8 mouse cellular contexts compared by ENCODE assay signal in the genomic region with DNA sequence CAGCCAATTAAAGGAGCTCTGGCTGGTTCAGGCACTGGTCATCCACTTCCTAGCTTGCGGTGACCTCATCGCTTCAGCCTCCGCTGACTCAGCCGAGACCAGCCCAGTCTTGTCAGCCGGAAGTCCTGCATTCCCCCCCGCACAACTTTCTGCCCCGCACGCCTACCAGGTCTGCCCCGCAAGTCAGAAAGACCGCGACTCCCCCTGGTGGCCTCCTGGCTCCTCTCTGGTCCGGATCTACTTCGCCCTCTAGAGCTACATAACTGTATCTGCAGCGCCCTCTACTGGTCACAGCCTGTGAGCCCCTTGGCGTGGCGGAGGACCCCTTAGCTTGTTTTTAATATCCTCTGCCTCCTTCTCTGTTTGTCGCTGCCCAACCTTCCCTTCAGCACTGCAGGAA. TPM values are rescaled to one million over a fixed set of nuclear protein-coding genes. Genes with fewer than 3 reads are reported as not detected.
DNase-seq lines count a peak whose midpoint lies in the region; ATAC-seq and TF ChIP-seq lines count a peak whose summit lies in the region.

No protein-coding gene starts in this region.

- no peak overlapping the region for H3K9ac ChIP-seq in embryonic facial prominence, embryonic 15.5 days
- peak overlapping the region; percentile 52 for H3K9ac ChIP-seq in limb, embryonic 14.5 days (ENCODE audit: low read depth, low read length, severe bottlenecking)
- peak overlapping the region; percentile 48; the same call in 1 of the 2 replicates for H3K9ac ChIP-seq in midbrain, postnatal 0 days (replicated peaks; ENCODE audit: low read length, poor library complexity, severe bottlenecking)

- H3K9me3 ChIP-seq in embryonic facial prominence, embryonic 15.5 days (replicated peaks): no peaks in the 10 kb centered on the region
- H3K9me3 ChIP-seq in limb, embryonic 14.5 days (ENCODE audit: control insufficient read depth, low read length): no peaks in the 10 kb centered on the region
- no peaks in the 10 kb centered on the region for H3K9me3 ChIP-seq in midbrain, postnatal 0 days (ENCODE audit: low read length)

- H3K4me3 ChIP-seq in bone marrow, adult 2 months (replicated peaks; ENCODE audit: control insufficient read depth, low read depth, low read length): no peak overlapping the region
- H3K4me3 ChIP-seq in embryonic facial prominence, embryonic 15.5 days (replicated peaks): peak overlapping the region; percentile 49
- peak overlapping the region; percentile 39 for H3K4me3 ChIP-seq in limb, embryonic 14.5 days (replicated peaks; ENCODE audit: low read length)
- peak overlapping the region; percentile 32 for H3K4me3 ChIP-seq in midbrain, postnatal 0 days (ENCODE audit: low read depth, low read length)

- TF ChIP-seq POLR2A in bone marrow, adult 2 months (IDR thresholded peaks at IDR 0.05; ENCODE audit: borderline replicate concordance, control insufficient read depth, low read depth, low read length): no peak
- TF ChIP-seq POLR2A in limb, embryonic 14.5 days (IDR thresholded peaks at IDR 0.05; ENCODE audit: borderline replicate concordance, extremely low read depth, insufficient read depth, insufficient read length): 0 out of 2 replicates have a peak, but pooled peaks have one; percentile 30

- H3K4me1 ChIP-seq in bone marrow, adult 2 months (ENCODE audit: control insufficient read depth, insufficient read depth, low read length): no peaks in the 10 kb centered on the region
- H3K4me1 ChIP-seq in embryonic facial prominence, embryonic 15.5 days: peaks cover 62% of the 10 kb centered on the region
- peaks cover 49% of the 10 kb centered on the region for H3K4me1 ChIP-seq in limb, embryonic 14.5 days (ENCODE audit: control insufficient read depth, insufficient read depth, low read length)
- peaks cover 15% of the 10 kb centered on the region; the same call in 1 of the 2 replicates for H3K4me1 ChIP-seq in midbrain, postnatal 0 days (ENCODE audit: insufficient read depth, low read length)

- H3K27me3 ChIP-seq in embryonic facial prominence, embryonic 15.5 days: peaks cover 37% of the 10 kb centered on the region
- peaks cover 15% of the 10 kb centered on the region; the same call in 1 of the 2 replicates for H3K27me3 ChIP-seq in limb, embryonic 14.5 days (ENCODE audit: control insufficient read depth, insufficient read depth, low read length)
- H3K27me3 ChIP-seq in midbrain, postnatal 0 days (ENCODE audit: insufficient read depth, low read length): no peaks in the 10 kb centered on the region

- ATAC-seq in embryonic facial prominence, embryonic 15.5 days (ENCODE audit: insufficient number of reproducible peaks, low FRiP score, low TSS enrichment, low read depth): peak; percentile 72
- peak; percentile 77 for ATAC-seq in limb, embryonic 14.5 days (ENCODE audit: low FRiP score, low read depth)
- ATAC-seq in midbrain, postnatal 0 days (ENCODE audit: low FRiP score): peak; percentile 80

- DNase-seq in 416B (ENCODE audit: low read depth): peak; percentile 98
- DNase-seq in heart, adult 8-10 months (ENCODE audit: low spot score): peak; percentile 94
- DNase-seq in kidney, adult 9 months: peak; percentile 96
- DNase-seq in limb, embryonic 14.5 days (ENCODE audit: low spot score): peak; percentile 99
- DNase-seq in midbrain, postnatal 0 days (ENCODE audit: low spot score): peak; percentile 98
- DNase-seq in spleen, postnatal 14 days (ENCODE audit: low spot score in 2 of 2): peak; percentile 74 to 89

- H3K4me2 ChIP-seq in embryonic facial prominence, embryonic 15.5 days (replicated peaks): peak overlapping the region; percentile 88
- peak overlapping the region; percentile 82 for H3K4me2 ChIP-seq in limb, embryonic 14.5 days (replicated peaks; ENCODE audit: low read depth, low read length, severe bottlenecking)
- peak overlapping the region; percentile 61 for H3K4me2 ChIP-seq in midbrain, postnatal 0 days (ENCODE audit: low read depth, low read length, poor library complexity, severe bottlenecking)

- peak; percentile 87 for TF ChIP-seq CTCF in bone marrow, adult 2 months (IDR thresholded peaks at IDR 0.05; ENCODE audit: control insufficient read depth, insufficient read depth, low read length)
- TF ChIP-seq CTCF in midbrain, postnatal 0 days (IDR thresholded peaks at IDR 0.05): peak; percentile 99

- no peaks in the 10 kb centered on the region for H3K36me3 ChIP-seq in embryonic facial prominence, embryonic 15.5 days
- H3K36me3 ChIP-seq in limb, embryonic 14.5 days (ENCODE audit: control insufficient read depth, insufficient read depth, low read length): no peaks in the 10 kb centered on the region
- H3K36me3 ChIP-seq in midbrain, postnatal 0 days (ENCODE audit: insufficient read depth, low read length): no peaks in the 10 kb centered on the region

- 2% methylated on average over 17 of the region's 17 CpGs for WGBS in bone marrow, adult 2 months
- 1% methylated on average over 17 of the region's 17 CpGs for WGBS in embryonic facial prominence, embryonic 15.5 days
- 1% methylated on average over 17 of the region's 17 CpGs for WGBS in limb, embryonic 14.5 days
- 0% methylated on average over 17 of the region's 17 CpGs for WGBS in midbrain, postnatal 0 days

- no peak overlapping the region for H3K27ac ChIP-seq in bone marrow, adult 2 months (ENCODE audit: control insufficient read depth, insufficient read depth, low read depth, low read length, poor library complexity)
- H3K27ac ChIP-seq in embryonic facial prominence, embryonic 15.5 days (replicated peaks): 0 out of 2 replicates have a peak overlapping the region, but pooled peaks have one; percentile 4
- no peak overlapping the region for H3K27ac ChIP-seq in limb, embryonic 14.5 days (replicated peaks; ENCODE audit: low read depth, low read length)
- peak overlapping the region; percentile 65 for H3K27ac ChIP-seq in midbrain, postnatal 0 days (ENCODE audit: low read depth, low read length)

RNA-seq across cellular contexts. Expression of gene Bcan, which starts 13.2 kb away (rescaled TPM):
- polyA plus RNA-seq in bone marrow, adult 2 months (2011; ENCODE audit: insufficient read depth, insufficient read length, low replicate concordance, missing spikeins): 0.95 TPM in 1 of 2 replicates, not detected in the other
- polyA plus RNA-seq in embryonic facial prominence, embryonic 15.5 days (2015; fragmentation: Nextera tagmentation; extraction: Ambion mirVana): 0.38 and 0.61 TPM in 2 replicates
- total RNA-seq in heart, adult 8-10 months (2022): under 1 TPM in 3 of 4 experiments, not detected in 1; 0.09 to 0.69 (median 0.27) TPM
- polyA plus RNA-seq in limb, embryonic 14.5 days (2012; rRNA removed): 1.6 and 1.8 TPM in 2 replicates
- polyA plus RNA-seq in limb, embryonic 14.5 days (2014; fragmentation: Nextera tagmentation; extraction: Ambion mirVana): 0.39 and 0.41 TPM in 2 replicates
- total RNA-seq in midbrain, postnatal 0 days (2014; rRNA removed): 248 and 284 TPM in 2 replicates
- 180 and 212 TPM in 2 replicates for polyA plus RNA-seq in midbrain, postnatal 0 days (2015; fragmentation: Nextera tagmentation; extraction: Ambion mirVana)

RNA-seq across cellular contexts. Expression of gene Nes, which starts 16.0 kb away (rescaled TPM):
- polyA plus RNA-seq in bone marrow, adult 2 months (2011; ENCODE audit: insufficient read depth, insufficient read length, low replicate concordance, missing spikeins): 0.41 and 0.67 TPM in 2 replicates
- 41.9 and 57.3 TPM in 2 replicates for polyA plus RNA-seq in embryonic facial prominence, embryonic 15.5 days (2015; fragmentation: Nextera tagmentation; extraction: Ambion mirVana)
- 10 to 100 TPM; 10.1 to 25.1 (median 18.9) TPM for total RNA-seq in heart, adult 8-10 months (2022)
- polyA plus RNA-seq in limb, embryonic 14.5 days (2012; rRNA removed): 28.4 and 36.0 TPM in 2 replicates
- polyA plus RNA-seq in limb, embryonic 14.5 days (2014; fragmentation: Nextera tagmentation; extraction: Ambion mirVana): 24.5 and 28.7 TPM in 2 replicates
- 22.4 and 37.1 TPM in 2 replicates for total RNA-seq in midbrain, postnatal 0 days (2014; rRNA removed)
- polyA plus RNA-seq in midbrain, postnatal 0 days (2015; fragmentation: Nextera tagmentation; extraction: Ambion mirVana): 8.2 and 8.8 TPM in 2 replicates

RNA-seq across cellular contexts. Expression of gene Crabp2, which starts 38.4 kb away (rescaled TPM):
- polyA plus RNA-seq in bone marrow, adult 2 months (2011; ENCODE audit: insufficient read depth, insufficient read length, low replicate concordance, missing spikeins): 3.3 TPM in 1 of 2 replicates, not detected in the other
- 200 and 206 TPM in 2 replicates for polyA plus RNA-seq in embryonic facial prominence, embryonic 15.5 days (2015; fragmentation: Nextera tagmentation; extraction: Ambion mirVana)
- not detected for total RNA-seq in heart, adult 8-10 months (2022)
- polyA plus RNA-seq in limb, embryonic 14.5 days (2012; rRNA removed): 176 and 192 TPM in 2 replicates
- polyA plus RNA-seq in limb, embryonic 14.5 days (2014; fragmentation: Nextera tagmentation; extraction: Ambion mirVana): 267 and 331 TPM in 2 replicates
- total RNA-seq in midbrain, postnatal 0 days (2014; rRNA removed): 19.2 and 27.1 TPM in 2 replicates
- polyA plus RNA-seq in midbrain, postnatal 0 days (2015; fragmentation: Nextera tagmentation; extraction: Ambion mirVana): 49.0 and 50.8 TPM in 2 replicates

RNA-seq across cellular contexts. Expression of gene Hapln2, which starts 40.5 kb away (rescaled TPM):
- not detected in 2 replicates for polyA plus RNA-seq in bone marrow, adult 2 months (2011; ENCODE audit: insufficient read depth, insufficient read length, low replicate concordance, missing spikeins)
- polyA plus RNA-seq in embryonic facial prominence, embryonic 15.5 days (2015; fragmentation: Nextera tagmentation; extraction: Ambion mirVana): 0.31 and 0.35 TPM in 2 replicates
- not detected for total RNA-seq in heart, adult 8-10 months (2022)
- 0.29 and 0.63 TPM in 2 replicates for polyA plus RNA-seq in limb, embryonic 14.5 days (2012; rRNA removed)
- polyA plus RNA-seq in limb, embryonic 14.5 days (2014; fragmentation: Nextera tagmentation; extraction: Ambion mirVana): 0.15 and 0.22 TPM in 2 replicates
- 2.4 and 3.0 TPM in 2 replicates for total RNA-seq in midbrain, postnatal 0 days (2014; rRNA removed)
- polyA plus RNA-seq in midbrain, postnatal 0 days (2015; fragmentation: Nextera tagmentation; extraction: Ambion mirVana): 0.83 and 0.85 TPM in 2 replicates

RNA-seq across cellular contexts. Expression of gene Gpatch4, which starts 56.0 kb away (rescaled TPM):
- polyA plus RNA-seq in bone marrow, adult 2 months (2011; ENCODE audit: insufficient read depth, insufficient read length, low replicate concordance, missing spikeins): 36.2 and 40.5 TPM in 2 replicates
- polyA plus RNA-seq in embryonic facial prominence, embryonic 15.5 days (2015; fragmentation: Nextera tagmentation; extraction: Ambion mirVana): 28.5 and 35.8 TPM in 2 replicates
- 10 to 100 TPM in 3 of 4 experiments, 1 to 10 TPM in 1; 9.8 to 11.7 (median 10.8) TPM for total RNA-seq in heart, adult 8-10 months (2022)
- 8.3 and 16.2 TPM in 2 replicates for polyA plus RNA-seq in limb, embryonic 14.5 days (2012; rRNA removed)
- 29.7 and 30.2 TPM in 2 replicates for polyA plus RNA-seq in limb, embryonic 14.5 days (2014; fragmentation: Nextera tagmentation; extraction: Ambion mirVana)
- 7.8 and 18.5 TPM in 2 replicates for total RNA-seq in midbrain, postnatal 0 days (2014; rRNA removed)
- polyA plus RNA-seq in midbrain, postnatal 0 days (2015; fragmentation: Nextera tagmentation; extraction: Ambion mirVana): 32.3 and 35.7 TPM in 2 replicates

Comparison
In these comparisons a context has a peak if more than half of its experiments do, and no peak if none do; other contexts are left out.
1. H3K27ac ChIP-seq: peak in embryonic facial prominence, embryonic 15.5 days (single experiment) and midbrain, postnatal 0 days (single experiment); none in bone marrow, adult 2 months (single experiment) and limb, embryonic 14.5 days (single experiment).
2. RNA of gene Bcan, which starts 13.2 kb away (polyA plus RNA-seq): 180 to 212 TPM in midbrain, postnatal 0 days; 0.39 to 1.8 TPM in limb, embryonic 14.5 days, 0.95 TPM in bone marrow, adult 2 months and 0.38 to 0.61 TPM in embryonic facial prominence, embryonic 15.5 days; every median in the first group is over 10 times any median in the second.
3. RNA of gene Crabp2, which starts 38.4 kb away (polyA plus RNA-seq): 176 to 331 TPM in limb, embryonic 14.5 days, 200 to 206 TPM in embryonic facial prominence, embryonic 15.5 days and 49.0 to 50.8 TPM in midbrain, postnatal 0 days; 3.3 TPM in bone marrow, adult 2 months; every median in the first group is over 10 times any median in the second.
4. Peak in every context shown above with its lines, with median percentiles within 50 percentile points of each other: DNase-seq, ATAC-seq and H3K4me2 ChIP-seq.